Mouse (Mus musculus): Measurements from ENCODE around the gene Lingo2.

GRCm38 (mm10) chr4:35766905-35767304 lies 1184.6 kb downstream of the Lingo2 start:
- no peak for TF ChIP-seq CTCF (IDR thresholded peaks at IDR 0.05; ENCODE audit: low read depth, low read length)
- no peak for TF ChIP-seq POLR2A (IDR thresholded peaks at IDR 0.05; ENCODE audit: extremely low read depth, insufficient read depth, low read length)

Data from liver, adult 2 months (tissue).